Comparison of ENCODE assay signal across 20 mouse cellular contexts in genomic region chr16:35802163-35802562, GRCm38 (mm10). TPM values are rescaled to one million over a fixed set of nuclear protein-coding genes. Genes with fewer than 3 reads are reported as not detected.
DNase-seq lines count a peak whose midpoint lies in the region; ATAC-seq and TF ChIP-seq lines count a peak whose summit lies in the region.
"Had no signal": no experiment of that assay in that cellular context is flagged by ENCODE, and none has a peak within 500 bp of the region (broad histone marks: within the 10 kb centered on the region; RNA-seq: fewer than 3 reads in every experiment).

No protein-coding gene starts in this region.

- peaks cover 11% of the 10 kb centered on the region for H3K36me3 ChIP-seq in intestine, embryonic 14.5 days (ENCODE audit: control insufficient read depth, insufficient read depth, low read length)
- 0 out of 2 replicates have a peak, but pooled peaks cover 3% of the 10 kb centered on the region for H3K36me3 ChIP-seq in intestine, embryonic 15.5 days
- H3K36me3 ChIP-seq in CH12.LX (replicated peaks in 1 of 2; ENCODE audit: control insufficient read depth in 1 of 2, insufficient read depth in 1 of 2, low read length in 1 of 2), result peaks cover 13 to 63% of the 10 kb centered on the region in 2 experiments
- peaks cover 97% of the 10 kb centered on the region for H3K36me3 ChIP-seq in E14TG2a.4 (ENCODE audit: insufficient read depth, low read length)
- peaks cover 13% of the 10 kb centered on the region; the same call in 1 of the 2 replicates for H3K36me3 ChIP-seq in neural tube, embryonic 15.5 days

- no peak overlapping the region for H3K4me2 ChIP-seq in intestine, embryonic 14.5 days (ENCODE audit: low read length)
- H3K4me2 ChIP-seq in intestine, embryonic 15.5 days (replicated peaks), result no peak overlapping the region
- no peak overlapping the region for H3K4me2 ChIP-seq in CH12.LX (ENCODE audit: insufficient read depth, low read depth, poor library complexity, severe bottlenecking)
- no peak overlapping the region for H3K4me2 ChIP-seq in neural tube, embryonic 15.5 days
- H3K4me2 ChIP-seq: heart, embryonic 11.5 days; hindbrain, embryonic 13.5 days had no signal

- dilution Hi-C loops in CH12.LX (cut with MboI; ENCODE audit: extremely low pct_ligation_motif_present, extremely low pct_unique_long_range_greater_than_20kb, low sequenced_read_pairs), result no loop called here

- no peak for ATAC-seq in intestine, embryonic 14.5 days (replicated peaks; ENCODE audit: low FRiP score, low TSS enrichment, low read depth)
- no peak for ATAC-seq in intestine, embryonic 15.5 days
- no peak for ATAC-seq in neural tube, embryonic 15.5 days (ENCODE audit: low FRiP score)
- ATAC-seq: forebrain, embryonic 14.5 days; hindbrain, postnatal 0 days had no signal

- 78% methylated on average over 7 of the region's 7 CpGs for WGBS in intestine, embryonic 14.5 days
- 83% methylated on average over 7 of the region's 7 CpGs for whole genome bisulfite sequencing in intestine, embryonic 15.5 days
- 93% methylated on average over 7 of the region's 7 CpGs for WGBS in neural tube, embryonic 15.5 days

- H3K9me3 ChIP-seq in intestine, embryonic 14.5 days (ENCODE audit: control insufficient read depth, low read length), result 0 out of 2 replicates have a peak, but pooled peaks cover 4% of the 10 kb centered on the region
- no peaks in the 10 kb centered on the region for H3K9me3 ChIP-seq in intestine, embryonic 15.5 days
- peaks cover 13% of the 10 kb centered on the region for H3K9me3 ChIP-seq in CH12.LX (replicated peaks; ENCODE audit: low read length)
- peaks cover 42% of the 10 kb centered on the region for H3K9me3 ChIP-seq in E14TG2a.4 (ENCODE audit: low read length)
- 0 out of 2 replicates have a peak, but pooled peaks cover 3% of the 10 kb centered on the region for H3K9me3 ChIP-seq in neural tube, embryonic 15.5 days (replicated peaks)
- H3K9me3 ChIP-seq: embryonic facial prominence, embryonic 10.5 days had no signal

- no peak for TF ChIP-seq CTCF in CH12.LX (conservative IDR thresholded peaks at IDR 0.05 in 1 of 2, IDR thresholded peaks at IDR 0.05 in 1 of 2; ENCODE audit: low read depth in 2 of 2, low read length in 2 of 2)
- TF ChIP-seq CTCF in E14TG2a.4 (conservative IDR thresholded peaks at IDR 0.05; ENCODE audit: low read length), result no peak

- H3K4me3 ChIP-seq in intestine, embryonic 14.5 days (ENCODE audit: low read depth, low read length), result no peak overlapping the region
- no peak overlapping the region for H3K4me3 ChIP-seq in intestine, embryonic 15.5 days (replicated peaks)
- H3K4me3 ChIP-seq in CH12.LX (replicated peaks in 1 of 3; ENCODE audit: low read depth in 2 of 3, low read length in 2 of 3, poor library complexity in 1 of 3) (no peak overlapping the region), E14TG2a.4 (replicated peaks; ENCODE audit: low read length) (peak overlapping the region; percentile 23; the same call in 1 of the 2 replicates)
- H3K4me3 ChIP-seq in neural tube, embryonic 15.5 days (replicated peaks), result no peak overlapping the region
- H3K4me3 ChIP-seq: embryonic facial prominence, embryonic 10.5 days; forebrain, embryonic 10.5 days; gastrocnemius, adult 2 months; hindbrain, embryonic 13.5 days had no signal

- no peak for TF ChIP-seq POLR2A in CH12.LX (IDR thresholded peaks at IDR 0.05; ENCODE audit: low read depth, low read length)

- H3K9ac ChIP-seq in intestine, embryonic 14.5 days (ENCODE audit: low read length), result no peak overlapping the region
- H3K9ac ChIP-seq in intestine, embryonic 15.5 days, result no peak overlapping the region
- no peak overlapping the region for H3K9ac ChIP-seq in CH12.LX (ENCODE audit: insufficient read depth, low read depth)
- no peak overlapping the region for H3K9ac ChIP-seq in neural tube, embryonic 15.5 days (replicated peaks)
- H3K9ac ChIP-seq: hindbrain, embryonic 13.5 days had no signal

- H3K79me2 ChIP-seq in CH12.LX (replicated peaks; ENCODE audit: control insufficient read depth, extremely low read depth, insufficient read depth, poor library complexity, severe bottlenecking), result no peaks in the 10 kb centered on the region

- TF ChIP-seq RAD21 in CH12.LX (IDR thresholded peaks at IDR 0.05; ENCODE audit: low read depth, low read length), result no peak

- TF ChIP-seq EP300 in CH12.LX (IDR thresholded peaks at IDR 0.05; ENCODE audit: low read length), result no peak

- DNase-seq in intestine, embryonic 14.5 days (ENCODE audit: low spot score), result peak; percentile 40
- DNase-seq in CH12.LX (ENCODE audit: extremely low read depth), result peak; percentile 48
- peak; percentile 49 for DNase-seq in lung, postnatal 36 days
- DNase-seq in kidney, postnatal 14 days, result no peak
- no peak for DNase-seq in adrenal gland, adult (ENCODE audit: inconsistent age in 2 of 2, low spot score in 1 of 2)
- DNase-seq: adrenal gland, adult 2 months; adrenal gland, postnatal 25 days; cerebellum, adult 18-20 months; cerebellum, adult 9-11 months; gastrocnemius, adult 2 months; gastrocnemius, postnatal 25 days had no signal

- H3K27ac ChIP-seq in intestine, embryonic 14.5 days (ENCODE audit: low read depth), result no peak overlapping the region
- H3K27ac ChIP-seq in intestine, embryonic 15.5 days, result no peak overlapping the region
- H3K27ac ChIP-seq in CH12.LX (ENCODE audit: insufficient read depth, low read depth), result no peak overlapping the region
- no peak overlapping the region for H3K27ac ChIP-seq in neural tube, embryonic 15.5 days (replicated peaks)
- H3K27ac ChIP-seq: embryonic facial prominence, embryonic 10.5 days; forebrain, embryonic 10.5 days; gastrocnemius, adult 2 months; hindbrain, embryonic 13.5 days; hindbrain, postnatal 0 days had no signal

- H3K27me3 ChIP-seq in intestine, embryonic 14.5 days (replicated peaks; ENCODE audit: control insufficient read depth, insufficient read depth, low read length), result no peaks in the 10 kb centered on the region
- no peaks in the 10 kb centered on the region for H3K27me3 ChIP-seq in intestine, embryonic 15.5 days (replicated peaks)
- H3K27me3 ChIP-seq in CH12.LX (replicated peaks), result no peaks in the 10 kb centered on the region
- no peaks in the 10 kb centered on the region for H3K27me3 ChIP-seq in E14TG2a.4 (ENCODE audit: insufficient read depth, low read length)
- no peaks in the 10 kb centered on the region for H3K27me3 ChIP-seq in neural tube, embryonic 15.5 days (replicated peaks)
- H3K27me3 ChIP-seq: hindbrain, embryonic 13.5 days had no signal

- no peaks in the 10 kb centered on the region for H3K4me1 ChIP-seq in intestine, embryonic 14.5 days (replicated peaks; ENCODE audit: control insufficient read depth, insufficient read depth, low read length)
- H3K4me1 ChIP-seq in intestine, embryonic 15.5 days (replicated peaks), result no peaks in the 10 kb centered on the region
- H3K4me1 ChIP-seq in CH12.LX (ENCODE audit: control insufficient read depth in 1 of 2, insufficient read depth in 2 of 2), result peaks cover 6 to 16% of the 10 kb centered on the region in 2 experiments; a peak in 3 of 4 replicates
- H3K4me1 ChIP-seq in E14TG2a.4 (replicated peaks; ENCODE audit: low read depth, low read length), result peaks cover 34% of the 10 kb centered on the region
- no peaks in the 10 kb centered on the region for H3K4me1 ChIP-seq in neural tube, embryonic 15.5 days
- H3K4me1 ChIP-seq: embryonic facial prominence, embryonic 10.5 days; forebrain, embryonic 10.5 days; hindbrain, embryonic 13.5 days had no signal

- in situ Hi-C loops in CH12.LX (cut with MboI; ENCODE audit: low pct_ligation_motif_present, low pct_unique_long_range_greater_than_20kb, low sequenced_read_pairs), result no loop called here

TF ChIP-seq in CH12.LX, 34 proteins besides CTCF, POLR2A, EP300 and RAD21:
- peak; percentile 12; the same call in 1 of the 2 replicates for TF ChIP-seq USF1 (IDR thresholded peaks at IDR 0.05; ENCODE audit: low read depth, low read length)
- TF ChIP-seq TCF12 (IDR thresholded peaks at IDR 0.05; ENCODE audit: low read depth, low read length), result no peak

RNA-seq across cellular contexts. Expression of gene Hspbap1, which starts 32.0 kb away (rescaled TPM):
- 19.9 and 20.0 TPM in 2 replicates for polyA plus RNA-seq in intestine, embryonic 14.5 days (2014; fragmentation: Nextera tagmentation; extraction: Ambion mirVana)
- polyA plus RNA-seq in intestine, embryonic 15.5 days (2015; fragmentation: Nextera tagmentation; extraction: Ambion mirVana), result 17.6 and 18.4 TPM in 2 replicates
- total RNA-seq in CH12.LX (2012; rRNA removed), result 15.9 and 18.3 TPM in 2 replicates
- total RNA-seq in CH12.LX (2014; rRNA removed), result 12.1 and 13.6 TPM in 2 replicates
- polyA plus RNA-seq in CH12.LX (2012; ENCODE audit: insufficient read length, low read depth), result 15.3 and 17.6 TPM in 2 replicates
- polyA plus RNA-seq in neural tube, embryonic 15.5 days (2015; fragmentation: Nextera tagmentation; extraction: Ambion mirVana), result 12.1 and 12.7 TPM in 2 replicates

RNA-seq across cellular contexts. Expression of gene Dirc2, which starts 33.0 kb away (rescaled TPM):
- 18.5 and 18.6 TPM in 2 replicates for polyA plus RNA-seq in intestine, embryonic 14.5 days (2014; fragmentation: Nextera tagmentation; extraction: Ambion mirVana)
- 12.0 and 13.2 TPM in 2 replicates for polyA plus RNA-seq in intestine, embryonic 15.5 days (2015; fragmentation: Nextera tagmentation; extraction: Ambion mirVana)
- total RNA-seq in CH12.LX (2012; rRNA removed) (5.7 and 6.4 TPM in 2 replicates), CH12.LX (2014; rRNA removed) (6.8 and 7.3 TPM in 2 replicates)
- 6.6 and 6.9 TPM in 2 replicates for polyA plus RNA-seq in CH12.LX (2012; ENCODE audit: insufficient read length, low read depth)
- polyA plus RNA-seq in neural tube, embryonic 15.5 days (2015; fragmentation: Nextera tagmentation; extraction: Ambion mirVana), result 26.8 and 29.9 TPM in 2 replicates

Comparison
In these comparisons a context has a peak if more than half of its experiments do, and no peak if none do; other contexts are left out.
1. DNase-seq: peak in intestine, embryonic 14.5 days (single experiment), CH12.LX (single experiment) and lung, postnatal 36 days (single experiment); none in kidney, postnatal 14 days (single experiment) and adrenal gland, adult (0 of 2).